Mouse (Mus musculus): ENCODE results near the gene Krt2. TPM values are rescaled to one million over a fixed set of nuclear protein-coding genes. Genes with fewer than 3 reads are reported as not detected.

The Krt2 gene
- not detected in 2 replicates for polyA plus RNA-seq (2016; fragmentation: Nextera tagmentation; extraction: Ambion mirVana)

GRCm38 (mm10) chr15:101817875-101818274 lies at the start of gene Krt2:
Gene Krt2, minus strand, starts transcription at chr15:101818169.
- Histone ChIP-seq H3K27ac (replicated peaks) (no peak within 1 kb of the TSS), H3K9ac (replicated peaks) (no peak within 1 kb of the TSS), H3K4me1 (no peaks in the 10 kb centered on the region), H3K36me3 (no peaks in the 10 kb centered on the region), H3K27me3 (no peaks in the 10 kb centered on the region), H3K4me3 (no peak within 1 kb of the TSS), H3K9me3 (no peaks in the 10 kb centered on the region), H3K4me2 (replicated peaks) (no peak within 1 kb of the TSS)
- no peak for ATAC-seq (ENCODE audit: low FRiP score, low read depth)
- 86% methylated on average over 16 of the region's 16 CpGs for WGBS

GRCm38 (mm10) chr15:101866754-101867153 lies 48.8 kb upstream of the Krt2 start:
- Histone ChIP-seq H3K9me3 (no peaks in the 10 kb centered on the region), H3K9ac (replicated peaks) (no peak overlapping the region), H3K27me3 (peaks cover 9% of the 10 kb centered on the region; the same call in 1 of the 2 replicates), H3K4me2 (replicated peaks) (no peak overlapping the region), H3K36me3 (no peaks in the 10 kb centered on the region), H3K4me1 (0 out of 2 replicates have a peak, but pooled peaks cover 4% of the 10 kb centered on the region), H3K27ac (replicated peaks) (no peak overlapping the region), H3K4me3 (no peak overlapping the region)
- no peak for ATAC-seq (ENCODE audit: low FRiP score, low read depth)
- 87% methylated on average over 7 of the region's 7 CpGs for WGBS

- Histone ChIP-seq H3K9me3 (no peaks in the 10 kb centered on the region), H3K4me3 (peak overlapping the region; percentile 47; the same call in 1 of the 2 replicates), H3K27me3 (peaks cover 50% of the 10 kb centered on the region), H3K4me1 (peaks cover 17% of the 10 kb centered on the region; the same call in 1 of the 2 replicates), H3K36me3 (no peaks in the 10 kb centered on the region), H3K9ac (replicated peaks) (peak overlapping the region; percentile 40; the same call in 1 of the 2 replicates), H3K27ac (replicated peaks) (no peak overlapping the region), H3K4me2 (replicated peaks) (peak overlapping the region; percentile 75)
- no peak for ATAC-seq (ENCODE audit: low FRiP score, low read depth)
- 57% methylated on average over 13 of the region's 13 CpGs for WGBS
Observed at GRCm38 (mm10) chr15:101860421-101861130, 42.6 kb upstream of the Krt2 start.

- H3K9me3 ChIP-seq = no peaks in the 10 kb centered on the region
- no peak overlapping the region for H3K27ac ChIP-seq (replicated peaks)
- WGBS = 1% methylated on average over 32 of the region's 33 CpGs
- peak overlapping the region; percentile 40 for H3K9ac ChIP-seq (replicated peaks)
- no peaks in the 10 kb centered on the region for H3K36me3 ChIP-seq
- peak; percentile 27; the same call in 1 of the 2 replicates for ATAC-seq (ENCODE audit: low FRiP score, low read depth)
- H3K4me3 ChIP-seq = peak overlapping the region; percentile 47
- H3K4me1 ChIP-seq = peaks cover 17% of the 10 kb centered on the region; the same call in 1 of the 2 replicates
- H3K27me3 ChIP-seq = peaks cover 54% of the 10 kb centered on the region
- peak overlapping the region; percentile 75 for H3K4me2 ChIP-seq (replicated peaks)
Observed at GRCm38 (mm10) chr15:101859735-101860170, 41.8 kb upstream of the Krt2 start.

- H3K4me3 ChIP-seq = no peak overlapping the region
- WGBS = 7% methylated on average over 11 of the region's 11 CpGs
- H3K4me2 ChIP-seq (replicated peaks) = peak overlapping the region; percentile 75
- ATAC-seq (ENCODE audit: low FRiP score, low read depth) = no peak
- H3K9ac ChIP-seq (replicated peaks) = no peak overlapping the region
- H3K27me3 ChIP-seq = peaks cover 54% of the 10 kb centered on the region
- no peak overlapping the region for H3K27ac ChIP-seq (replicated peaks)
- H3K4me1 ChIP-seq = peaks cover 23% of the 10 kb centered on the region; the same call in 1 of the 2 replicates
- H3K36me3 ChIP-seq = no peaks in the 10 kb centered on the region
- H3K9me3 ChIP-seq = no peaks in the 10 kb centered on the region
Observed at GRCm38 (mm10) chr15:101858673-101859425, 40.9 kb upstream of the Krt2 start.

GRCm38 (mm10) chr15:101856696-101857095 lies 38.7 kb upstream of the Krt2 start:
- Histone ChIP-seq H3K9ac (replicated peaks) (no peak overlapping the region), H3K4me2 (replicated peaks) (no peak overlapping the region), H3K36me3 (no peaks in the 10 kb centered on the region), H3K9me3 (no peaks in the 10 kb centered on the region), H3K27me3 (peaks cover 59% of the 10 kb centered on the region), H3K27ac (replicated peaks) (no peak overlapping the region), H3K4me1 (peaks cover 28% of the 10 kb centered on the region; the same call in 1 of the 2 replicates), H3K4me3 (no peak overlapping the region)
- ATAC-seq (ENCODE audit: low FRiP score, low read depth) = no peak
- 51% methylated on average over 5 of the region's 5 CpGs for WGBS

- no peak overlapping the region for H3K4me2 ChIP-seq (replicated peaks)
Observed at GRCm38 (mm10) chr15:101855732-101856131, 37.8 kb upstream of the Krt2 start.

GRCm38 (mm10) chr15:101854294-101854693 lies 36.3 kb upstream of the Krt2 start:
- Histone ChIP-seq H3K36me3 (no peaks in the 10 kb centered on the region), H3K4me2 (replicated peaks) (no peak overlapping the region), H3K4me3 (no peak overlapping the region), H3K4me1 (peaks cover 18% of the 10 kb centered on the region; the same call in 1 of the 2 replicates), H3K27ac (replicated peaks) (no peak overlapping the region), H3K9ac (replicated peaks) (no peak overlapping the region), H3K9me3 (no peaks in the 10 kb centered on the region), H3K27me3 (peaks cover 40% of the 10 kb centered on the region)
- no peak for ATAC-seq (ENCODE audit: low FRiP score, low read depth)
- 8% methylated on average over 5 of the region's 5 CpGs for WGBS

More at GRCm38 (mm10) chr15:101855732-101856131, 37.8 kb upstream of the Krt2 start:
- Histone ChIP-seq H3K9ac (replicated peaks) (no peak overlapping the region), H3K9me3 (no peaks in the 10 kb centered on the region), H3K27ac (replicated peaks) (no peak overlapping the region), H3K4me1 (peaks cover 28% of the 10 kb centered on the region; the same call in 1 of the 2 replicates), H3K27me3 (peaks cover 49% of the 10 kb centered on the region), H3K4me3 (no peak overlapping the region), H3K36me3 (no peaks in the 10 kb centered on the region)
- no peak for ATAC-seq (ENCODE audit: low FRiP score, low read depth)
- 80% methylated on average over 3 of the region's 3 CpGs for WGBS

GRCm38 (mm10) chr15:101852571-101852970 lies 34.6 kb upstream of the Krt2 start:
- 46% methylated on average over 5 of the region's 5 CpGs for WGBS
- peaks cover 33% of the 10 kb centered on the region; the same call in 1 of the 2 replicates for H3K27me3 ChIP-seq
- ATAC-seq (ENCODE audit: low FRiP score, low read depth) = no peak
- H3K27ac ChIP-seq (replicated peaks) = no peak overlapping the region
- no peaks in the 10 kb centered on the region for H3K36me3 ChIP-seq
- H3K9ac ChIP-seq (replicated peaks) = no peak overlapping the region
- H3K4me1 ChIP-seq = peaks cover 11% of the 10 kb centered on the region; the same call in 1 of the 2 replicates
- no peak overlapping the region for H3K4me3 ChIP-seq
- H3K9me3 ChIP-seq = no peaks in the 10 kb centered on the region
- H3K4me2 ChIP-seq (replicated peaks) = no peak overlapping the region

- H3K27me3 ChIP-seq = peaks cover 34% of the 10 kb centered on the region; the same call in 1 of the 2 replicates
- no peak within 1 kb of the TSS for H3K4me2 ChIP-seq (replicated peaks)
- H3K4me3 ChIP-seq = no peak within 1 kb of the TSS
- H3K9ac ChIP-seq (replicated peaks) = no peak within 1 kb of the TSS
- no peak within 1 kb of the TSS for H3K27ac ChIP-seq (replicated peaks)
- no peaks in the 10 kb centered on the region for H3K9me3 ChIP-seq
- H3K36me3 ChIP-seq = no peaks in the 10 kb centered on the region
- WGBS = 89% methylated on average over 6 of the region's 6 CpGs
- peaks cover 15% of the 10 kb centered on the region for H3K4me1 ChIP-seq
- ATAC-seq (ENCODE audit: low FRiP score, low read depth) = no peak
Observed at GRCm38 (mm10) chr15:101850694-101851093, 32.7 kb upstream of the Krt2 start, which contains the start of gene Krt1. Gene Krt1, minus strand, starts transcription at chr15:101850794.

- peak overlapping the region; percentile 65 for H3K27ac ChIP-seq (replicated peaks)
- peak overlapping the region; percentile 75 for H3K9ac ChIP-seq (replicated peaks)
- peak; percentile 72 for ATAC-seq (ENCODE audit: low FRiP score, low read depth)
- peak overlapping the region; percentile 72 for H3K4me2 ChIP-seq (replicated peaks)
- under 1% methylated on average over 36 of the region's 37 CpGs for WGBS
- peaks cover 30% of the 10 kb centered on the region for H3K27me3 ChIP-seq
- H3K9me3 ChIP-seq = no peaks in the 10 kb centered on the region
- H3K4me1 ChIP-seq = peaks cover 10% of the 10 kb centered on the region; the same call in 1 of the 2 replicates
- H3K4me3 ChIP-seq = peak overlapping the region; percentile 56
- no peaks in the 10 kb centered on the region for H3K36me3 ChIP-seq
Observed at GRCm38 (mm10) chr15:101845971-101846403, 28.0 kb upstream of the Krt2 start.
